Mouse (Mus musculus): ENCODE measurements around the gene Tubb2b. TPM values are rescaled to one million over a fixed set of nuclear protein-coding genes. Genes with fewer than 3 reads are reported as not detected.
"Not testable (repeated sequence)": the region's sequence is repeated elsewhere in the genome, so short reads cannot be mapped to it uniquely, and the experiment has no call there.

Gene Tubb2b
- total RNA-seq, 2 experiments from 2014 or later: 255 to 264 TPM

DNA sequence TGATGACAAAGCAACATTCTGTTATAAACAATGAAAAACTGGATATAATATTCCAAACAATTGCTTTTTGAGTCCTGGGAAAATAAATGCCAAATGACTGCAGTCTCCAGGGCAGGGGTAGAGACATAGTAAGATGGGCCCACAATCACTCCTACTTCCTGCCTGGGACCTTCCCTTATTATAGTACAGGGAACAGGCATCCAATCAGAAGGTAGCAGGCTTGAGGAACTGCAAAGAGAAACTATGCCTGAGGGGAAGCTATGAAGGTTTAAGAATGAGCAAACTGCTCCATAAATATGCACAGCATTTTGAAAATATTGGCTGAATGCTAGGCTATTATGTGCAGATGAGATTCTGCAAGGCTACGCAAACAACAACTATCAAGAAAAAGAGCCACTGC is 23.3 kb downstream of the Tubb2b start:
- no peak for DNase-seq

DNA sequence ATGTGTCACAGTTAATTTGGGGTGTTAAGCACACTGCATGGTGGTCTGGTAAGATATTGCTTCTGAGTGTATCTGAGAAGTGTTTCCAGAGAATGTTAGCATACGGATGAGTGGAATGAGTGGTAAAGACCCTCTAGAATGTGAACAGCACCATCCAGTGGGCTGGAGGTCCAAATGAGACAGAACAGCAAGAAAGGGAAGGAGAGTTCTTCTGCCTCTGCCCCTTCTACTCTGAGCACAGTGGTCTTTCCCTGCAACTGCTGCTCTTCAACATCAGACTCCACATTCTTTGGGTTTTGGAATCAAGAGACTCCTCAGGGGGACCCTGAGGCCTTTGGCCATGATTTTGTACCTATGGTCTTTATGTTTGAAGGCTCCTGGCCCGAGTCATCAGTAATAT is 24.0 kb downstream of the Tubb2b start:
- DNase-seq: no peak

DNA sequence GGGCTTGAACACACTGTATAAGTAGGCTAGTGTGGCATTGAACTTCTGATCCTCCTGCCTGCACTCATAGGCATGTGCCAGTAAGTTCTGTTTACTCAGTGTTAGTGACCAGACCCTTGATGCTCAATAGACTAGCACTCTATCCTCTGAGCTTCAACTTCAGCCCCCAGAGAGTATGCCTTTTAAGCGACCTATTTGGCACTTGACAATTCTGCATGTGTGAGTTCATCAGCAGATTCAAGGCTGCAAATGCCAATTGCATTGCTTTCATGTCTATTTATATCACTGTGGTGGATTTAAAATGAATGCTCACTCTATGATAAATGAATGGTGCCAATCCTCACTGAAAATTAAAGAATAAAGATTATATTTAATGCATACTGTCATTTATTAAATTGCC is 24.9 kb downstream of the Tubb2b start:
- DNase-seq: no peak

DNA sequence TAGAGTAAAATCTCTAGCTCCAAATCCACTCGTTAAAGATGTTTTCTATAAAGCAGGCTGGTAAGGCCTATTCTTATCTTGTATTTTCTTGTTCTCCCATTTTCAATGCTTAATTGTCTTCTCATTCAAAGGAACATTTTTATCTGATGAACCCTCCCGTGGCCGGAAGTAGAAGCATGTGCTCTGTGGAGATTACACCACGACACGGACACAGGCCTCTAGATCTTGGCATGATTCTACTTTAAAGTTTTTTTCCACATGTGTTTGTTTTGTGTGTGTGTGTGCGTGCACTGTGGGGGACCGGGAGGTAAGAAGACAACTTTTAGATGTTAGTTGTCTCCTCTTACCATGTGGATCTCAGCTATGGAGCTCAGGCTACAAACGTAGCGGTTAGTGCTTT is 28.4 kb downstream of the Tubb2b start:
- DNase-seq: no peak

DNA sequence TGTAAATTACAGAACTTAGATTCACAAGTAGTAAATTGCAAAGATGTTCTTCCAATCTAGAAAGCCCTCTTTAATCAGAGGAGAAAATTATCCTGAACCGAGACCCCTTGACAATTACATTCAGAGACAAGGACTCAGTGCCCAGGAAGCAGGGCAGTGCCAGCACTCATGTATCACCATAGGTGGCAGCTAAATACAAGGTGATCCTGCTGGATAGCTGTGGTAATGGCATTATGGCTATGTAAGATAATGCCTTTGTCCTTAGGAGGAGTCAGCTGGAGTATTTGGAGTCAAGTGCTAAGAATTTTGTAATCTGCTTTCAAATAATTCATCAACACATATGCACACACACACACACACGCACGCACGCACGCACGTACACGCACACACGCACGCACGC is 29.0 kb downstream of the Tubb2b start:
- no peak for DNase-seq

DNA sequence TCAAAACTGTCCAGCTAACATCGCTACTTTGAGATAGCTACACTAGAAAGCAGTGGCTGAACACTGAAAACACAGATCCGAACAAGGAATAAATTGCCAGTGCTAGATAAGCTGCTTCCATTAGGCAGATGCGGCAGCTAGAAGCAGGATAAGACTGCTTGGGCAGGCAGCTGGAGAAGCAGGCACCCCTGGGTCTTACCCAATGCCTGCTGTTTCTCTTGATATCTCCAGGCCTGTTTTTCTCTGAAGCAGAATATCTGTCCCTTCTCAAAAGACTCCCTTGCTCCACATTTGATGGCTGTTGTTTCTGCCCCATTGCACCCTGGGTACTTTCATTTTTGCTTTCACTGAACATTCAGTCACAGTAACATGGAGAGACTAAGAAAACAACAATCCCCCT is 29.5 kb downstream of the Tubb2b start:
- no peak for DNase-seq

DNA sequence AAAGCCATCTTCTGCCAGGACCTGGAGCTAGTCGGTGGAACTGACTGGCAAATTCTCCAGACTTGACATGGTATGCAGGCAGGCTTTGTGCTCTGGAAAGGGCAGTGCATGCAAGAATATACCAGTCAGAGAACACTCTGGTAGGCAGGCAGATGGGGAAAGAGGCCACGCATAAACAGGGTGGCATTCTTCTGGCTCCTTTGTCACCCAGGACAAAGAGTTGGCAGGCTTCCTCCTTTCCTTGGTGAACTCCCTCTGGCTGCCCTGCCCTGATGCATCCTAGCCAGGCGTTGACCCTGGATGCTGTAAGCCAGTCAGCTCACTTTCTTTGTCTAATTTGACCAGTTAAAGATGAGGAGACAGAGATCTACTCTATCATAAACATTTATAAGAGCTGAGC is 33.2 kb downstream of the Tubb2b start:
- no peak for DNase-seq

DNA sequence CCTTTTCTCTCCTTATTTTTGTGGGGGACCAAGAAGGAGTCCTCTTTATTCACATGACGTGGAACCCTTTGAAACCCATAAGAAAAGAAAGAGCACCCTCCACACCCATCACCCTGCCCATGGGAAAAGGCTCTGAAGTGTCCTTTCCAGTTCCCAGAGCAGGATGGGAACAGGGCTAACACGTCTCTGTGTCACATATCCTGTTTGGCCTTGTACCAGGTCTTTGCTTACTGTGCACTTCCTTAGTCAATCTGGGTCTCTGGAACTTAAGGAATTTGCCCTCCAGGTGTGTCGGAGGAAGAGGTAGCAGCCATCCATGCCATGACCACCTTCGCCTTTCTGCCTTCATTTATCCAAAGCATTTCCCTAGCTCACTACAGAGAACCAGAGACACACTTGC is 33.8 kb downstream of the Tubb2b start:
- DNase-seq: no peak

DNA sequence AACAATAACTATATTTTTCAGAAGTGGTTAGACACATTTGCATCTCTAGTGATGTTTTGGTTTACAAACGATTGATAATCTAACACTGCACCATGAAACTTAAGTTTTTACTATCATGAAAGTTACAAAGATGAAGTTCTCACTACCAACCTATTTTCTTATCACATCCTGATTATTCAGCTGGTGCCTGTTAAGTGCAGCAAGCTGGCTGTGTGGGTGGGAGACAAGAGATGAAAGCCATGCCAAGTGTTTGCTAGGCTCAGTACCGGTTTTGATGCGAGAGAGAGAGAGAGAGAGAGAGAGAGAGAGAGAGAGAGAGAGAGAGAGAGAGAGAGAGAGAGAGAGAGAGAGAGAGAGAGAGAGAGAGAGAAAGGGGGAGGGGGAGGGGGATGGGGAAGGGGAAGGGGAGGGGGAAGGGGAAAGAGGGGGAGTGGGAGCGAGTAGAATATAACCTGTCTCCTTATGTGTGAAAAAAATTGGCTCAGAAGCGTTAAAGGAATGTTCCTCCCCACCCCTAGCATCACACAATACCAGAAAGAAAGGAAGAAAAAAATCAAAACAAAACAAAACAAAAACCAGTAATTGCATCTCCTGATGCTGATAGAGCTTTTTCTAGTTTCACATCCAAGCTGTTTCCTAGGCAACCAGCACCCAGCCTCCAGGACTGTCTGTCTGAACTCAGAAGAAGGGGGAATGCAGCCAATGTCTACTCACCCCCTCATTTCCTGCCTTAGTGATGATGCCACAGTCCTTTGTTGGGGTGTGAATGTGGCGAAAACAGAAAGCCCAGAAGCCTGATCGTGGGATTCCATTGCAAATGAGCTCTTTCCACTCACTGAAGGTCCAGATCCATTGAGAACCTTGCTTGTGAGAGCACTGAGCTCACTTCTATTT is 34.5 kb downstream of the Tubb2b start:
- peak; percentile 77 to 78 for DNase-seq

DNA sequence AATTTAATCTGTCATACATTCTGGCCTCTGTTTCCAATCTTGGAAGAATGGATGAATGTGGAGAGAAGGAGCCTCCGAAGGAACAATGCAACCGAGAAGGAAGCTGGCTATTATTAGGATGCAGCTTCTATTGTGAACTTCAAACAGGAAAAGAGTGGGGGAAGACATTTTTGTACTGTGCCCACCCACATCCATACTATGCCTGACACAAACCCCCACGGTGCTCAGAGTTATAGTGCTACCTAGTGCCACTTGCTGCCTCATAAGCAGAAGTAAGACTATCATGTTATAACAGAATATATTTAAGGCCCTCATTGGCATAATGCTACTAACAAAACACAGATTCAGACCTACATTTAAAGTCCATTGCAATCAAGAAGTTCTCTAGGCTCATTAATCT is 40.9 kb downstream of the Tubb2b start:
- DNase-seq: no peak

DNA sequence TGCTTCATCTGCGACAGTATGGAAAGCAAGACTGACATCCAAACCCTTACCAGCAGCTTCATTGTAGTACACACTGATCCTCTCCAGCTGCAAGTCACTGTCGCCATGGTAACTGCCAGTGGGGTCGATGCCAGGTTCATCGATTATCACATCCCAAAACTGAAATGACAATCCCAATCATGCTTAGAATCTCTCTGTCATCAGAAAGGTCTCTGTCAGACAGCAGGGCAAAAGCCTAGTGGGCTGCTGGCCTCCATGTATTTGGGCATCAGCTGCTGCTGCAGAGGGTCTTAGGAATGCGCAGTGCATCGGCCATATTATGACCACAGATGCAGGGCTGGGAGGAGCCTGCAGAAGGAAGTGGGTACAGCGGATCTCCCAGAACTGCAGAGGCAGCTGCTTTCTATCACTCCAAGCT is 41.4 kb downstream of the Tubb2b start:
- no peak for DNase-seq

DNA sequence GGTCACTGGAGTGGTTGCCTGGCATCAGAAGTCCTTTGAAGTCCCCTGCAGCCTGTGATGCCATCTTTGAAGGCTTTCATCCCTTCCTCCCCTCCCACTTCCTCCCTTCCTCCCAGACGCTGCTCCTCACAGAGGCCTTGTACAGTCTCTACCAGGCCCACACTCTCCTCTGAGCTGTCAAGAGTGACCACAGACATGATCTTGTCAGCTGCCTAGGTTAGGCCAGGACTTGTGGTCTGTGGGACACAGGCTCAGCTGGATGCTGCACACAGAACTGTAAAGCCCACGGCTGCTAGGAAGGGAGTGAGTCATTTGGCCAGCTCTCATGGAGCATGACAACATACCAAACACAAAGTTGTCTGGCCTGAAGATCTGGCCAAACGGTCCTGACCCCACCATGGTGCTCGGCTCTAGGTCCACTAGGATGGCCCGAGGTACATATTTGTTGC is 42.0 kb downstream of the Tubb2b start:
- not testable (repeated sequence) for DNase-seq

DNA sequence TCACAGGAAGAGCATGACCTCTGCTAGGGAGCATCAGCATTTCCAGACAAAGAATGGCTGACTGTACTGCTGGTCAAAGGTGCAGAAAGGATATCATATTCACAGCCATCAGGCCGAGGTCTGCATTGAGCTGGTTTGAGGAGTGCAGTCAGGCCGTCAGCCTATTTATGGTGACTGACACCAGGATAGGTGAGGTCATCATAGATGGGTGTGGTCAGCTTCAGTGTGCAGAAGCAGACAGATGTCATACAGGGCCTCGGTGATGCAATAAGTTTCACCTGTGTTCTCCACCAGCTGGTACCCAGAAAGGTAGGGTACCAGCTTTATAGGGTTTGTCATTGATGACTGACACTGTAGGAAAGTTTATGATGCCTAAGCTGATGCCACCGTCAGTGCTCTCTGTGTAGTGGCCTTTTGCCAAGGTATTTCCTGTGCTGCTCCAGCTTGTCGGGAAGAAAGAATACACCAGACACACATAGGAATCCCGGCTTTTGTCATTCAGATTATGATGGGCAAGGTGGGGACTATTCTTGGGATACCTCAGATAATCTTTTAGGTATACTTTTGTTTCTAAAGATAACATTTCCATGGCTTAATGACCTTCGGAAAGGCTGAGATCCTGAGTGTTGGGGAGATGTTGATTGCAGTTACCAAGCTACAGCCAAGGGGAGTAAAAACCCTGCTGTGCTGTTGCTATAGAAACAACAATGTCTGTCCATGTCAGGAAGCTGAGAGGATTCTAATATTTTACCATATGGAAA is 43.0 kb downstream of the Tubb2b start:
- no peak for DNase-seq

DNA sequence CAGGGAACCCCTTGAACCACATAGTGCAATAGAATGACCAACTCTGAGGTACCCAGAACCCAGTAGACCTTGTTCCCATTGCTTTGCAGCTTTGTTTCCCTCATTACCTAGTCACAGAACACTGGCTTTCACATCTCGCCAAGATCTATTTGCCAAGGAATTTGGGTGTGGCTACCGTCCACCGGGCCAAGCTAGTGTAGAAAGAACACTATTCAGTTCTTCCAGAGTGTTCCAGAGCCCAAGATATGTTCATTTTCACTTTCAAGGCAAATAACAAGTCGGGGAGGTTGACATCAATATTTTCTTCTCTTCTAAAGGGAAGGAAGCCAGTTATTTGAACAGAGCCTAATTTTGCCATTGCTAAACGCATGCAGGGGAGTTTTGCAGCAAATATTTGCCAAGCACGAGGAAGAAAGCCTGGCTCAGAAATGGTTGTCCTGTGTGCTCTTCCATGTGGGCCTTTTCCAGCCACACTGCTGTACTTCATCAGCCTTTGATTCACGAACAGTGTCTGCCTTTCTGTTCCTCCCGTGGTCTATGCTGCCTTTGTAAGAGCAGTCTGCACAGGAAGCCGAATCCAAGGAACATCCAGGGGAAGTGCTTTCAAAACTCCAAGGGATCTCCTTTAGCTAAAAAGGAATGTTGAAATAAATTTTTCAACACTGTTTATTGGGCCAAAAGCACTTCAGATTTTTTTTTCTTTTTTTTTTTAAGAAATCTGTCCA is 46.1 kb downstream of the Tubb2b start:
- no peak for DNase-seq

DNA sequence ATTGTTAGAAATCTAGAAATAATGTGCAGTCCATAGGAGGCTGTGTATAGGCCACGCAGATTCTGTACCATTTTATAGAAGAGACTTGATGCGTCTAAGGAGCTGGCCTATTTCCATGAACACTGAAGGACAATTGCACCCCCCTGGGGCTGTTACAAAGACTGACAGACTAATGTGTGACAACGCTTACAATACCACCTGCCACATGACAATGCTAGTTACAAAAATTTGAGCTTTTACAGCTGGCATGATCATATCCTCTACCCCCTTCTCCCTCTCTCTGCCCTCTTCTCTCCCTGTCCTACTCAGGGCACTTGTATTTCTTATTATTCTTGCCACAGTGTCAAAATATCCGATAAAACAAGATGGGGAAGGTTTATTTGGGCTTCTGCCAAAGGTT is 48.3 kb downstream of the Tubb2b start:
- DNase-seq: no peak

DNA sequence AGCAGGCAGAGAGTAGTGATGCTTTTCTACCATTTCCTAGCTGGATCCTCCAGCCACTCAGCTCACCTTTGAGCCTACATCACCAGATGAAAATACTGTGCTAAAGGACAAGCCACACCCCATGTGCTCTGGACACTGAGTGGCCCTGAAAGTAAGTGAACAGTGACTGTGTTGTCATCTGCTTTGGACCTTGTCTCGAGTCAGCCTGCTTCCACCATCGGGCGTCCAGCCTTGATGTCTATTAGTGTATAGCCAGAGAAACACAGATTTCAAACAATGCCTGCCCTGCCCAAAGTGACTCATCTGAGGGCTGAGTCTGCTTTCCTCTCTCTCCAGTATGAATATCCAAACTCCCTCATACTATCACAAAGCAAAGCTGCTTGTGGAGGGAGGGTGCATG is 50.5 kb downstream of the Tubb2b start:
- no peak for DNase-seq

DNA sequence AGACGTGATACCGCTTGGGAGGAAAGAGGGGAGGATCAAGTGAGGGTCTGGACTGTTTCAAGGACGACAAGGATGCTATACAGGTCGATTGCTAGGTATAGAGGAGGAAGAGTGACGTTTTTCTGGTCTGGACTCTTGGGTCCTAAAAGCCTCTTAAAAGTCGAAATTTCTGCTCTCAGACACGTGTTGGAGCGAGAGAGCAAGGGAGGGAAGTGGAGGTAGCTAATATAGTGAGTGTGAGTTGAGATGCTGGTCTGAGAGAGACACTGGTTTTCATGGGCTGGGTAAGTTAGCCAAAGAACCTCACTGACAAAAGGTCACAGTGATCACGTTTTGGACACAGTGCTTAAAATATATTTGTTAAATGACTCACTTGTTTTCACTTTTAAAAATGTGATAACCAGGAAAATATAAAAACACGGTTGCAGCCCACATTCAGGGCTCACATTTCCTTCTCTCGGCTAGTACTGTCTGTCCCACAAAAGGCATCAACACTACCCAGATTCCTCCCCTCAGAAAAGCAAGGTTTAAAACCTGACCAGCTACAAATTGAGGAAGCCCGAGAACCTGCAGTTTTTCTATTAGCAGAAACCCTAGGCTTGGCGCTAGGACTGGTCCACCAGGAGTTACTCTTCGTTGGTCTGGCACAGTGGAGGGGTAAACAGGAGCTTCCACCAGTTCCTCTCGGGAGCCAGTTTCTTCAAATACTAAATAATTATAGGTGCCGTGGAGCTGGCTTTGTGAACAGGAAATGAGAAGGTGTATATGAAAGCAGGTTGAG is 51.6 kb downstream of the Tubb2b start:
- DNase-seq: no peak

DNA sequence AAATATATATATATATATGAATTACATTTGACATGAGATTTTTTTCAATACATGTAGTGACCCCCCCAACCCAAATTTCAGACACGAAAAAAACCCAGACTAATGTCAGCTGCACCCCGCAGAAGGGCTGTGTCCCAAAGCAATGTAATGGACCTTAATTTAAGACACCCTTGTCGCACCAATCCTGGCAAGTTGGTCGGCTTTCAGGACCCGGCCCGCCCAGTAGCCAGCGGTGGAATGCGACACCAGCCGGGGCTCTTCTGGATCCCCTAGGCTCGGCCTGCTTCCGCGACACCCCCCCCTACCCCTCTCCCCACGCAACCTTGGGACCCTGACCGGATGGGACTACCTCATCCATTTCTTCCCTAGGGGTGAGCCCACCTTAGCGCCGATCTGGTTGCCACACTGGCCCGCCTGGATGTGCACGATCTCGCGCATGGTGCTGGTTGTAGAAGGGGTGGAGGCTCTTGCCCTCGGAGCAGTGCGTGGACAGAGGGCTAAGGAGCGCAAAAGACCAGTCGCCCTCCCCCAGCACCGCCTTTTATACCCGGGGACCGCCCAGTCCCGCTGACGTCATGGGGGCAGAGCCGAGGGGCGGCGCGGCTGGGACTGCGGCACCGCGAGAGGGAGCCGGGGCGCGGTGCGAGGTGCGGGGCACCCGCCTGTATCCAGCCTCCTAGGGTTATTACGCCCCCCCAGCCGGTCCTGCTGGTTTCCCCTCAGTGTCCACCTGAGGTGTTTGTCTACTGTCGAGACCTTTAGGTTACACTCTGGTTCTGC is 52.6 kb downstream of the Tubb2b start, which contains the start of gene Tubb2a:
Tubb2a (minus strand) TSS at position 516 of the 780 bp plus-strand sequence.
- peak; percentile 92 to 96 for DNase-seq

All from layer of hippocampus, postnatal 36 days (tissue).